Mouse (Mus musculus) CD4-positive helper T cell, adult 2 months (primary cell): ENCODE results near the gene Zbtb32.

ENCODE experiments used
- DNase-seq: peaks from one replicate; pipeline ENCODE4 v3.0.0-alpha.2; 2012; ENCODE audit warnings: low read depth, missing footprints, low spot score

The Zbtb32 gene

DNA sequence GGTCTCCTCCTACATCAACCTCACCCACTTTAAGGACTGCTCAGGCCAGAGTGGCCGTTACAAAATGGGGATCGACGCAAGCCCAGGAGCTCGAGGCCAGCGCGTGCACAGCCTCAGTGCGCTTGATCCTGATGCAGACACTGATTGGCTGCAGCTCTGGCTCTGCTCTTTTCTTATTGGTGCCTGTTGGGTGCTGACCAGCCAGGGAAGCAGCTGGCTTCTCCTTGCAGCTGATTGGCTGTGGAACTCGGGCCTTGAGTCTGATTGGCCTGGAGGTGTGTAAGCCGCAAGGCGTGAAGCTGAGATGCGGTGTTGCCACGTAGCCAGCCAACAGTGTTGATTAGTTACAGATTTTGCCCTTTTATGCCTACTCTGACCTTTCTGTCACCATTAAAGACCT lies at the start of gene Zbtb32:
Gene Zbtb32, minus strand, starts transcription at position 124 of the 400 bp plus-strand sequence.
- no peak for DNase-seq

DNA sequence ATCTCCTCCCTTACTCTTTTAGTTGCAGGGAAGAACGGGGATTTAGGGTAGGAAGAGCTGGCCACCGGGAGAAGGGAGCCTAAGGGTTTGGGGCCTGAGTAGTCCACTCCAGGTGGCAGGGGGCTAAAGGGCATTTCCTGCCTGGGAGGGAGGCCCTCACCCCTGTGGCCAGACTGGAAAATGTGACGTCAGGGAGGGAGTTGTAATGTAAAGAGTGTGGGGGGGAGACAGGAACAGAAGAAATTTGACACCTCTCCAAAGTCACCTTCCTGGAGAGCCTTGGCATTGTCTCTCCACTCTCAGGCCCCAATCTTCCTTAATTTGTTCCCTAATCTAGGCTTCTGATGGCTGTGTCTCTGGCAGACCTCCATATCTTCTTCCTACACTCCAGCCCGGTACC lies 40.4 kb upstream of the Zbtb32 start:
- DNase-seq, result no peak

DNA sequence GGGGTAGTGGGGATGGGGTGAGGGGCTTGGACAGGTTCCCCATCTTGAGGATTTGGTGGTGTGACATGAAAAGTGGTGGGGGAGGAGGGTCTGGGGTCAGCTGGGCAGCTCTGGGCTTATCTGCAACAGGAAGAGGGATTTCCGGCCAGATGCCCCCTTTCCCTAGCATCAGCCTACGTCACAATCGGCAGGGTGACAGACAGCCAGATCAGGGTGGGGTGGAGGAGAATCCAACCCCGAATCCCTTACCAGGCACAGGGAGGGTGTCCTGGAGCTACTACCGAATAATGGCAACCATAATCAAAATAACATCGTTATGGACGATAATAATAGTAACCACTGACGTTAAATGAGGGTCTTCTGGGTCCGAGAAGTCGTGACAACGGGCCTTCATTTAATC lies 37.7 kb upstream of the Zbtb32 start:
- DNase-seq, result no peak

DNA sequence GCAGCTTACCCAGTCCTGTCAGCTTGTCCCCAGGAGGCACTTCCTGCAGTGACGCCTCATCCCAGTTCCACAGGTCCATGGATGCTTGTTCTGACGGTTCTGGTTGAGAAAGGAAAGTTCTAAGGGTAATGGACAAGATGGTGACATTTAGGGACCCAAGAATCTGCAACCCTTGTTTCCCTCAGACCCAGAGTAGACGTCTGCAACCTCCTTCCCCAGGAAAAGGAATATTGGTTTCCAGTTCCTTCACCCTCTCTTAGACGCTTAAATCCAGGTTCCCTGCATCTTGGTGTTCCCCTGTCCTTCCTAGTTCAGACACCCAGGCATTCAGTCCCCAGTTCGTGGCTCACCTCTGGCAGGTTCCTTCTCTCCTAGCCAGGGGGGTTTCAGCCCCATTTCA lies 37.0 kb upstream of the Zbtb32 start, which contains the start of gene Etv2:
Gene Etv2, minus strand, starts transcription at position 101 of the 400 bp plus-strand sequence.
- DNase-seq, result no peak

DNA sequence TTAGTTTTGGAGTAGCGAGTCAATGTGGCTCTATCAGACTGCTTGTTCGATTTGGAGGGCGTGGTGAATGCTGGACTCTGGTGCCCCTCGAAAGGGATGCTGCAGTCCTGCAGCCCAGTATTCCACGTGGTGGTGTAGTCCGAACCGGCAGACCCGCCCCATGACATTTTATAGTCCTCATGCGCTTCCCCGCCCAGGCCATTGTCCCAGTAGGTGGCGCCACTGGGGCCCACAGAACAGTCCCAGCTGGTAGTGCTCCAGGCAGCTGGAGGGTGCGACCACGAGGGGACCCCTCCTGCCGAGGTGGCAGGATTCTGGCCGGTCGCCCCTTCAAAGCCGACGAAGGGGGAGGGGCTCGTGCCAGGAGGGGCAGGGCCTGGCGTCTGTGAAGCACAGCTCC lies 35.9 kb upstream of the Zbtb32 start:
- peak; percentile 58 for DNase-seq

DNA sequence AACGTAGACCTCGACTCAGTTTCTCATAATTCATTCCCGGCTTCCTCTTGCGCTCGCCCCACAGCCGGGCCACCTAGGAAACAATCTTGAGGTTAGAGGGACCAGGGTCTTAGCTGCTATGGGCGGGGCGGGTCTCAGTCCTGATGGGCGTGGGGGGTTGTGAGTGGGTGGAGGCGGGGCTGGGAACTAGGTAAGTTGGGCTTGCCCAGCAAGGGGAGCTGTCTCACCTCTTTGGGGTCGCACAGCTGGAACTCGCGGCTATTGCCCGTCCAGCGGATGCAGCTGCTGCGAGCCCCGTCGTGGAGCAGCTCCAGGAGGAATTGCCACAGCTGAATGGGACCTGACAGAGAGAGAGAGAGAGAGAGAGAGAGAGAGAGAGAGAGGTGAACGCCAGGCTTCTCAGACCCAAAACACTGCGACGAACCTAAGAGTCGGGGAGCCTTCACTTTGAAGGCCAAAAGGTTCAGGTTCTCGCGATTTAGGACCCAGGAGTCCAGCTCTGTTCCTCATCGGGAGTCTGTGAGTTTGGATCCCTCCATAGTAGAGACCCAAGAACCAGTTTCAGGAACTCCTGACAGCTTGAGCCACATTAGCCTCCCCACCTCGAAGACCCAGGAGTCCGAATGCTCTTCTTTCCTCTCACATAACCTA lies 35.2 kb upstream of the Zbtb32 start:
- no peak for DNase-seq

DNA sequence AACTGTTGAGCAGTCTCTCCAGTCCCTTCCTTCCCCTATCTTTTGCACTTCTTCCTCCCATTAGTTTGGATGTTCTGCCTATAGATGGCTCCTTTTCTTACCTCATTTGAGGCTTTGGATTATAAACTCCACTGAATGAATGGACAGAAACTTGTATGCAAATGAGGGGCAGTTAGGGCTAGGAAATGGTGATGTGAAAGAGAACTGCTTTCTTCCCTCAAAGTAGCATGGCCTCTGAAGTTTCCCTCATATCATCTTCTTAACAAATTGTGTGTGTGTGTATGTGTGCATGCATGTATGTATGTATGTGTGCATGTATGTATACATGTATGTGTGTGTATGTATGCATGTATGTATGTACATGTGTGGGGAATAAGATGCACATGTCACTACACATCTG lies 30.3 kb upstream of the Zbtb32 start:
- no peak for DNase-seq

DNA sequence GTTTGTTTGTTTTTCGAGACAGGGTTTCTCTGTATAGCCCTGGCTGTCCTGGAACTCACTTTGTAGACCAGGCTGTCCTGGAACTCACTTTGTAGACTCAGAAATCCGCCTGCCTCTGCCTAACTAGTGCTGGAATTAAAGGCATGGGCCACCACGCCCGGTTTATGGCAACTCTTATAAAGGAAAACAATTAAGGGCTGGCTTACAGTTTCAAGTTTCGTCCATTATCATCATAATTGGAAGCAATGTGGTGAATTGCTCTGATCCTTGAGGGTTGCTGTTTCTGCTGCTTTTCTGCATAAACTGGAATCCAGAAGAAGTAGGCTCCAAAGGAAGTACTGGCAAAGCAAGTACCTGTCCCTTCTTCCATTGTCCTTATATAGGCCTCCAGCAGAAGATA lies 27.9 kb upstream of the Zbtb32 start:
- no peak for DNase-seq

DNA sequence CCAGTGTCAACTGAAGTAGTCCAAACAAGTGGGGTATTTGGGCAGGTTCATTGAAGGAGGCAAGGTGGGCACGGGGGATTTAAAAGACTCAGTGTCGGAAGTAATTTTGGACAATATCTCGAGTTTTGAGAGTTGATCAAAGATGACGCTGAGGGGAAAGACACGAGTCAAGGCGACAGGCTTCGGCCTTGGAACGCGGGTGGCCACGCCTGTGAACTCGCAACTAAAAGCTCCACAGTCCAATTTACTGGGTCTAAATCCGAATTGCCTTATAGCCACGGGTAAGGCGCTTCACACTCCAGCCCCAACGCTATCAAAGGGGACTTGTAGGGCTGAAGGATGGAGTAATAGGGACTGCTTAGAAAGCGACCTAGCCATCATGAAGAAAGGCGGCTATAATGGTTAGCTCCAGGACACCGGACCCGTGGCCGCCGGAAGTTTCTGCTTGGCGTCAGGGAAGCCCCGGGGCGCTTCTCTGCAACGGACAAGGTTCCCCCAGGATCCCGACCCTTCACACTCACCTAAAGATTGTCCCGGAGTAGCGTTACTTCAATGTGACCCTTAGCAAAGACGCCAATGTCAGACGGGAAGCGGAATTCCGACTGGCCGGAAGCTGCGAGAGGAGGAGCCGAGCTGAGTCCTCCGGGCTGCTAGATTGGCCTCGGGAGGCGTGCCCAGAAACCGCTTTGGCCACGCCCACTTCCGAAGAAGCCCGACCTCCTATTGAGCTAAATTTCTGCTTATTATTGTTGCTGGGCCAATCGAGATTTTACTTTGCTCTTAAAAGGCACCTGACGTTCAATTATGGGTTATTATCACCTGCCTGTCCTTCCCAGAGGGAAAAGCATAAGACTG lies 27.0 kb upstream of the Zbtb32 start, which contains the start of gene Cox6b1:
Gene Cox6b1, minus strand, starts transcription at position 622 of the 855 bp plus-strand sequence.
- peak; percentile 94 for DNase-seq

DNA sequence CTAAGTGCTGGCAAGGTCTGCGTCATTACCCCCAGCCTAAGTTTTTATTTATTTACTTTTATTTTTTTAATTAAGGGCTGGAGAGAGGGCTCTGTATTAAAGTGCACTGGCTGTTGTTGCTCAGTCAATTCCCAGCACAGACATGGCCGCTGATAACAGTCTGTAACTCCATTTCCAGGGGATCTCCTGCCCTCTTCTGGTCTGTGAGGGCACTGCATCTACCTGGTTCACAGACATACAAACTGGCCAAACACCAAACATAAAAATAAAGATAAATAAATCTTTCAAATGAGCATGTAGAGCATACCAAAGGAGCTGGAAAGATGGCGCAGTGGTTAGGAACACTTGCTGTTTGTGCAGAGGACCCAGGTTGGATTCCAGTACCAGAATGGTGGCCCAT lies 20.5 kb upstream of the Zbtb32 start:
- DNase-seq, result peak; percentile 31

DNA sequence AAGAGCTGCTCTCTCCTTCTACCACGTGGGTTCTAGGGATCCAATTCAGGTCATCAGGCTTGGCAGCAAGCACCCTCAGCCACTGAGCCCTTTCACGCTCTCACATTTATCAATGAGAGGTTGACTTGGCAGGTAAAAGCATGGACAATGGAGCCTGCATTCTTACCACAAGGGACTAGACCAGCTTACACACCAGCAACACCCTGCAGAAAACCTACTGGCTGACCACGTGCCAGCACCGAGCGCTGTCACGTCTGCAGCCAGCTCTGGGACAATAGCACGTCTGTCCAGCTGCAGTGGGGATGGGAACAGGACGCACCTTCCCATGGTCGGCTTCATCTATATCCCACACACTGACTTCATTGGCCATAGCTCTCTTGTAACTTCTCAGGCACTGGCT lies 19.9 kb upstream of the Zbtb32 start:
- DNase-seq, result no peak

DNA sequence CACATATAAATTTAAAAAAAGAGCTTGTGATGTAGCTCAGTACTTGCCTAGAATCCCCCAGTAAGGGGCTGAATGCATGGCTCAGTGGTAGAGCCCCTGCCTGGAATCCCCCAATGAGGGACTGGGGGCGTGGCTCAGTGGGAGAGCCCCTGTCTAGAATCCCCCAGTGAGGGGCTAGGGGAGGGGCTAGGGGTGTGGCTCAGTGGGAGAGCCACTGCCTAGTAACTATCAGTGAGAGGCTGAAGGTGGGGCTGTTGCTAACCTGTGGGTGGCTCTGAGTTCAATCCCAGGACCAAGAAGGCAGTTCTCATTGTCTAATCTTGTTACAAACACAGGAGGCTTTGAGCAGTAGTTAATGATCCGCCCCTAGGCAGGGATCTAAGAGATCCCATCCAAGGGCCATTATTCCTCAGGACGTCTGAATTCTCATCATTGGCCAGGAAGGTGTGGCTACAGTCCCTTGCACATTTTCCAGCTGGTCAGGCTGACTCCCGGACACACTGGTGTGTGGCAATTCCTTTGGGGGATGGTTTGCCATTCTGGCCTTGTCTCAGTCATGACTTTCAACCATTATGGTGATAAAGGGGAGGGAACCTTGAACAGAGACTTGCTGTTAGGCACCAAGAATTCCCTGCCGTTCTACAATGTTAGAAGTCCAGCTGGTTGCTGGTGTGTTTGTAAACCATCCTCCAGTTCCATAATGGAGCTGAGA lies 16.5 kb upstream of the Zbtb32 start:
- no peak for DNase-seq

DNA sequence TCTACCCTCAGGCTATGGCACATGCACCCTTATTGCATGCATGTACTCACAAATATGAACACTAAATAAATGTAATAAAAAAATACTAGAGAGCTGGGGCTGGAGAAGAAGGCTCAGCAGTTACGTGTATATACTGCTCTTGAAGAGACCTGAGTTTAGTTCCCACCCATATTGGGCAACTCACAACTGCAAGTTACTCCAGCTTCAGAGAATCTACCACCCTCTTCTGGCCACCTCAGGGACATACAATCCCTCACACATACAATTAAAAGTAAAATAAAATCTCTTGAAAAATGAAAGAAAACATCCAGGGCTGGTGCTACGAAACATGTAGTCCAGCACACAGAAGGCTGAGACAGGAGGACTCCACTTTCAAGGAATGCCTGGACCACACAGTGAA lies 15.7 kb upstream of the Zbtb32 start:
- peak; percentile 58 for DNase-seq

DNA sequence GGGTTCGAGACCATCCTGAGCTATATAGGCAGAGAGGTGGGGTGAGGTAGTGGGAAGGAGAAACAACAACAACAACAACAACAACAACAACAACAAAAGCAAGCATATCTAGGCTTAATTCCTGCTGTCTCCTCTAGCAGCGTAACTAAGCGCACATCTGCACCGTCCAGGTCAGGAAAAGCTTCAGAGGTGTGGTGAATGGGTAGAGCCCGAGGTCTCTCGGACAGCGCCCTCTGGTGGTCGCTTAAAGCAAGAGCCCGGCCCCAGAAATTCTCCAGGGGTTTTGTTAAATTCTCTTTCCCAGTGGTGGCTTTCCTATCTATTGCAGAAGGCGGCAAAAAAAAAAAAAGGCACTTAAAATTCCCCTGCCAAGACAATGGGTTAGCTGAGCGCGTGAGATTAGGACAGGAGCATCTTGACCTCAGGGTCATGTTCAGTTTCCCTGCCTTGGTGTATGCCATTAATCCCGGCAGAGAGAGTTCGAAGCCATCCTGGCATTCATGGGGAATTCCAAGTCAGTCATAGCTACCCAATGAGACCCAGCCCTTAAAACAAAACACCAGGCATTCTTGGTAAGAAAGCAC lies 14.9 kb upstream of the Zbtb32 start:
- DNase-seq, result peak; percentile 67

DNA sequence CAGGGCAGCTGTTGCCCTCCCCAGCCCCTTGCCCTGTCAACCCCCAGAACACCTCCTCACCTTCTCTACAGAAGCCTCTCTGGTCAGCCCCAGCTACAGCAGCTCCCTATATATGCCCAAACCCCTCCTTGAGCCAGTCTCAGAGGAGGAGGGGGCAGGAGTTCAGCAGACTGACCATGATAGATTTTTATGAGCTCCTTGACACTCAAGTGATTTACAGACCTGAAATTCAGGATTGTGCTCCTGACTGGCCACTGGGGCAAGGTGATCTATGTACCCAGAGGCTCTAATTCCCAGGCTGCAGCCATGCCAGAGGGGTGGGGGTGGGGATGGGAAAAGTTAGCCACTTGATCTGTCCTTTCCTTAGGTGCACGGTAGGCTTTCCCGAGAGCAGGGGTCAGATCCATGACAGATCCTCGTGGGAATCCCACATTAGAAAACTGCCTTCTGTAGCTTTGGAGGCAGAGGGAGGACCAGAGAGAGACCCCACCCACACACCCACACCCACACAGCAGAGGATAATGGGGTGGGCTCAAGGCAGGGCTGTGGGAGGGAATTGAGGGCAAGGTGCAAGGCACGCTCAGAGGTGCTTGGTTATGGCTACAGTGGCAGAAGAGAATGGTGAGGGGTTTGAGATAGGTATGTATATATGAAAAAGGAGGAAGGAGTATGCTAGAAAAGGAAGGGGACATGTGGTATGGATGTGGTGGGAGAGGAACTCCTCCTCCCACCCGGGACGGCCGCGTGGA lies 14.1 kb upstream of the Zbtb32 start, which contains the start of gene Upk1a:
Gene Upk1a, minus strand, starts transcription at position 194 of the 749 bp plus-strand sequence.
- DNase-seq, result no peak

DNA sequence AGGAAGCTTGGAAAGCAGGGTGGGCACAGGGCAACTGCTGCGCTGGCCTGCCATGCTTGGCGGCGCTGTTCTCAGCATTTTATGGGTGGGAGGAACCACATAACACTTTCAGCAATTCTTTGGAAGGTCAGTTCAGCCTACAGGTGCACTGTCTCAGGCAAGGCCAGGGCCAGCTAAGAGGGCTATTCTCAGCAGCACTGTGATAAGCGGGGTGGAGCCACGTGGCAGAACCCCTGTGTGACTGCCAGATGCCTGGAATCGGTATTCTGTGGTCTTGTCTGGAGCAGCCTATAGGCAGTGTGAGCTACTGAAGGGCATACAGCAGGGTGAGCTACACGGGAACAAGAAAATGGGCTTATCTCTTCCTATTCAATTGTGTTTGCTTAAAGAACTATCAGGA lies 11.3 kb upstream of the Zbtb32 start:
- no peak for DNase-seq

DNA sequence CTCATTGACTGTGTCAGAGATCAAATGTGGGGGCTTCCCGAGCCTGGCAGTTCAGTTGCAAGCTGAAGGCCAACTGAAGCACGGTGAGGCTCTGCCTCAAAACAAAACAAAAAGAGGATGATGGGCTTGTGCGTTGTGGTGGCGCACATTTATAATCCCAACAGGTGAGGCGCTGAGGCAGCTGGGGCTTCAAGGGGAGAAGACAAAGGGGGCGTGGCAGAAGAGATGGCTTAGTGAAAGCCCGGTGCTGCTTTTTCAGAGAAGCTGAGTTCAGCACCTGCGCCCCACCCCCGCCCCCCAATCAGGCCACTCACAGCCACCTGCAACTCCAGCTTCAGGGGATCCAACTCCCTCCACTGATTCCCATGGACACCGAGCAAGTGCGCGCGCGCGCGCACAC lies 9.8 kb upstream of the Zbtb32 start:
- DNase-seq, result no peak

DNA sequence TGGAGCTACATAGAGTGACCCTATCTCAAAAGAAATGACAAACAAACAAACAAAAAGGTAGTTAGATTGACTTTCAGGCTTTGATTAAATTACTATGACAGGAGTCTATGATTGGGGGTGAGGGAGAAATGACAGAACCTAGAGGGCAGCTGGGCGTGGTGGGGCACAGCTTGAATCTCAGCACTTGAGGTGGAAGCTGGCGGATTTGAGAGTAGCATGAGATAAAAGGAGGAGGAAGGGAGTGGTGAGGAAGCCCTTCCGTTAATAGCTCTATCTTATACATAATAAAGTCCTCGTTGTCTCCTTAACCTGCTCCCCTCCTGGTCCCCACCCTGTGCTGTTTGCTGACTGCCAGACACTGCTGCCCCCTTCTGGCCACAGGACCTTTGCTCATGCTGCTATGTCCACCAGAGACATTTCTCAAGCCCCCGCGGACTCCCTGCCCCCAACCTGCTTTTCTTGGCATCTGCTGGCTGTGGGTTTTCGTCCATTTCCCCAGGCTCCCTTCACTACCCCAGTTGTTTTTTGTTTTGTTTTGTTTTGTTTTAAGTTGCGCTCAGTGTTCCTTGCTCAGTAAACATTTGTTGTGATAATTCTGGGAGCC lies 9.1 kb upstream of the Zbtb32 start:
- DNase-seq, result peak; percentile 78

DNA sequence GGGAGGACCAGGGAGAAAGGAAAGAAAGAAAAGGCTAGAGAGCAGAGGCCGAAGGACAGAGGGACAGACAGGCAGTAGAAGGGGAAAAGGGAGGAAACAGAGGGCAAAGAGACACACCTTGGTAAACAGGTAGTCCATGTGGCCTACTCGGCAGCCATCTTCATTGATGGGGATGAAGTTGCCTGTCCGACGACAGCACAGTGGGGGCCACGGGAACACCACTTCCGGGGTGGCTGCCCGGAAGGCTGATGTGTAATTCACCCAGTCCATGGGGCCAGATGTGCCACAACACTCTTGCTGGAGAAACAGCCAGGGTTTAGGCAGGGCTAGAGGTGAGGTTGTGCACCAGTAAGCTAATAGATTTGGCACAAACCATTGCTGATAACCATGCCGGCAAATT lies 6.2 kb upstream of the Zbtb32 start:
- no peak for DNase-seq

DNA sequence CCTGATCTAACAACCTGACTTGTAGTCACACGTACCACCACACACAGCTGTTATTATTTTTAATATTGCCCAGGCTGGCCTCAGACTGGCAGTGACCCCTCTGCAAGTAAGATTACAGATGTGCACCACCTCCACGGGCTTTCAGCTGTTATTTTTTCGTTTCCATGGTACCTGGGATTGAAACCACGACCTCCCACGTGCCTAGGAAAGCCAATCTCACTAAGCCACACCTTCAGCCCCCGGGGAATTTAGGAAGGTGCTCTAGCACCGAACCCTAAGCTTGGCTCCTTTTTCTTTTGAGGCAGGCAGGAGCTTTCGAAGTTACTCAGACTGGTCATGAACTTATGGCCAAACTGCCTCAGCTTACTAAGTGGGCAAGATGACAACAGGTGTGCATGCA lies 5.7 kb upstream of the Zbtb32 start:
- no peak for DNase-seq

DNA sequence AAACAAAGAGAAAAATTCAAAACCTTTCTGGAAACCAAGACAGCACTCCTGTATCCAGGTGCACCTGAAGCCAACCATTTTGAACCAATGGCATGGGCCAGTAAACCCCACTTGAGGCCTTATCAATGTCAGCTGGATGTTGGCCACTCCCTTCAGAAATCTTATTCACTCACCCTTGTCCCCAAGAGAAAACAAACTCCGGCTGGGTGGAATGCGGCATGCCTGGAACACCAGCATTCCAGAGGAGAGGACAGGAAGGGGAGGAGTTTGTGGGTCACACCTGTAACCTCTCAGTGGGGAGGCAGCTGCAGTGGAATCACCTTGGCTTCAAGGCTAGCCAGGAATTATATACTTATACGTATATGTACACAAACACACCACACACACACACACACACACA lies 3.9 kb upstream of the Zbtb32 start:
- DNase-seq, result no peak
